In genomic region chr9:37613182-37613910, GRCm38 (mm10) we compare ENCODE assay signal across 7 mouse cellular contexts. TPM values are rescaled to one million over a fixed set of nuclear protein-coding genes. Genes with fewer than 3 reads are reported as not detected.
DNase-seq lines count a peak whose midpoint lies in the region; ATAC-seq lines count a peak whose summit lies in the region.

Gene Spa17, minus strand, starts transcription at chr9:37613722.

- under 1% methylated on average over 45 of the region's 45 CpGs for WGBS in intestine, embryonic 15.5 days
- WGBS in midbrain, embryonic 10.5 days, result under 1% methylated on average over 45 of the region's 45 CpGs

- peaks cover 6% of the 10 kb centered on the region; the same call in 1 of the 2 replicates for H3K4me1 ChIP-seq in intestine, embryonic 15.5 days (replicated peaks)
- peaks cover 13% of the 10 kb centered on the region for H3K4me1 ChIP-seq in midbrain, embryonic 10.5 days

- H3K9me3 ChIP-seq in intestine, embryonic 15.5 days, result no peaks in the 10 kb centered on the region
- H3K9me3 ChIP-seq in midbrain, embryonic 10.5 days (replicated peaks), result no peaks in the 10 kb centered on the region

- intact Hi-C loops in gastrocnemius, postnatal 36 days (cut with DNase I), result no loop called here
- intact Hi-C loops in left cerebral cortex, postnatal 25 days (cut with DNase I), result loop anchor here (2.0 kb wide), 2 partner anchors 39 to 61 kb away; partner anchors contain the start of gene Nrgn

- peak within 1 kb of the TSS; percentile 66 for H3K4me3 ChIP-seq in intestine, embryonic 15.5 days (replicated peaks)
- H3K4me3 ChIP-seq in midbrain, embryonic 10.5 days, result peak within 1 kb of the TSS; percentile 64

- no peaks in the 10 kb centered on the region for H3K36me3 ChIP-seq in intestine, embryonic 15.5 days
- no peaks in the 10 kb centered on the region for H3K36me3 ChIP-seq in midbrain, embryonic 10.5 days

- ATAC-seq in intestine, embryonic 15.5 days, result peak; percentile 98

- DNase-seq in adrenal gland, adult 2 months, result peak; percentile 95
- peak; percentile 83 for DNase-seq in embryo, embryonic 11.5 days (ENCODE audit: low read depth, low spot score)
- peak; percentile 81 to 85 for DNase-seq in gastrocnemius, postnatal 36 days
- peak; percentile 85 to 91 for DNase-seq in left cerebral cortex, postnatal 25 days (ENCODE audit: low spot score in 2 of 2)
- peak; percentile 89 for DNase-seq in midbrain, embryonic 10.5 days (ENCODE audit: low spot score)
- peak; percentile 82 for DNase-seq in right cerebral cortex, postnatal 4 days

- H3K27ac ChIP-seq in intestine, embryonic 15.5 days, result peak within 1 kb of the TSS; percentile 60
- peak within 1 kb of the TSS; percentile 88 for H3K27ac ChIP-seq in midbrain, embryonic 10.5 days (replicated peaks)

- peak within 1 kb of the TSS; percentile 58 for H3K9ac ChIP-seq in intestine, embryonic 15.5 days

- H3K27me3 ChIP-seq in intestine, embryonic 15.5 days (replicated peaks), result no peaks in the 10 kb centered on the region
- peaks cover 50% of the 10 kb centered on the region for H3K27me3 ChIP-seq in midbrain, embryonic 10.5 days (ENCODE audit: low read depth, poor library complexity, severe bottlenecking)

- H3K4me2 ChIP-seq in intestine, embryonic 15.5 days (replicated peaks), result peak within 1 kb of the TSS; percentile 79

RNA-seq across cellular contexts. Expression of gene Spa17, which starts in this region (rescaled TPM):
- total RNA-seq in adrenal gland, adult 2 months (2021), result 1 to 10 TPM; 3.2 to 4.0 TPM
- polyA plus RNA-seq in adrenal gland, adult 2 months (2012; rRNA removed), result 0.51 and 1.3 TPM in 2 replicates
- total RNA-seq in gastrocnemius, postnatal 36 days (2021), result 1 to 10 TPM; 2.6 to 3.2 TPM
- 3.7 and 3.8 TPM in 2 replicates for polyA plus RNA-seq in intestine, embryonic 15.5 days (2015; fragmentation: Nextera tagmentation; extraction: Ambion mirVana)
- total RNA-seq in left cerebral cortex, postnatal 25 days (2021), result 1 to 10 TPM; 1.1 to 1.7 TPM
- 13.5 and 13.9 TPM in 2 replicates for polyA plus RNA-seq in midbrain, embryonic 10.5 days (2016; fragmentation: Nextera tagmentation; extraction: Ambion mirVana)

Comparison
In these comparisons a context has a peak if more than half of its experiments do, and no peak if none do; other contexts are left out.
1. Peak in every context shown above with its lines: DNase-seq, ATAC-seq, H3K4me3 ChIP-seq and H3K27ac ChIP-seq.